In genomic region chr1:132817366-132817765, GRCm38 (mm10) we compare ENCODE assay signal across 13 mouse cellular contexts.
"Had no signal": no experiment of that assay in that cellular context is flagged by ENCODE, and none has a peak within 500 bp of the region (broad histone marks: within the 10 kb centered on the region; RNA-seq: fewer than 3 reads in every experiment).

No protein-coding gene starts in this region.

- H3K36me3 ChIP-seq: kidney, embryonic 15.5 days; limb, embryonic 15.5 days; liver, embryonic 12.5 days; midbrain, embryonic 15.5 days had no signal

- H3K9ac ChIP-seq: kidney, embryonic 15.5 days; limb, embryonic 15.5 days; liver, embryonic 12.5 days; lung, embryonic 14.5 days; midbrain, embryonic 15.5 days had no signal

- DNase-seq: kidney, postnatal 14 days; lung, embryonic 14.5 days; lung, postnatal 10 days; right cerebral cortex, adult 18-20 months; right cerebral cortex, postnatal 25 days; thymus, postnatal 4 days had no signal

- H3K27me3 ChIP-seq: midbrain, embryonic 15.5 days had no signal

- H3K4me1 ChIP-seq: limb, embryonic 15.5 days; liver, embryonic 12.5 days; megakaryocyte, embryonic 14.5 days had no signal

- H3K9me3 ChIP-seq: kidney, embryonic 15.5 days; limb, embryonic 15.5 days; liver, embryonic 12.5 days; megakaryocyte, embryonic 14.5 days; midbrain, embryonic 15.5 days had no signal

- ATAC-seq: liver, embryonic 12.5 days; midbrain, embryonic 15.5 days had no signal

- H3K4me2 ChIP-seq: kidney, embryonic 15.5 days; limb, embryonic 15.5 days; liver, embryonic 12.5 days; lung, embryonic 14.5 days; midbrain, embryonic 11.5 days; midbrain, embryonic 15.5 days had no signal

- H3K27ac ChIP-seq: kidney, embryonic 15.5 days; limb, embryonic 15.5 days; liver, embryonic 12.5 days; macrophage; midbrain, embryonic 15.5 days had no signal

- H3K4me3 ChIP-seq: kidney, embryonic 15.5 days; limb, embryonic 15.5 days; liver, embryonic 12.5 days; megakaryocyte, embryonic 14.5 days; midbrain, embryonic 15.5 days had no signal
